Mouse (Mus musculus): ENCODE measurements around the gene Trappc6a. TPM values are rescaled to one million over a fixed set of nuclear protein-coding genes. Genes with fewer than 3 reads are reported as not detected.

The Trappc6a gene
- polyA plus RNA-seq, 1 experiment from 2014 or later = 67.8 TPM

Other genes starting within 250 kb of the Trappc6a start
- gene Vasp, start 236.6 kb upstream of the Trappc6a start, polyA plus RNA-seq (2015; fragmentation: Nextera tagmentation; extraction: Ambion mirVana) = 68.9 and 69.0 TPM in 2 replicates
- not detected in 2 replicates for gene Ppm1n, start 228.3 kb upstream of the Trappc6a start, polyA plus RNA-seq (2015; fragmentation: Nextera tagmentation; extraction: Ambion mirVana)
- 20.2 and 20.9 TPM in 2 replicates for gene Rtn2, start 225.8 kb upstream of the Trappc6a start, polyA plus RNA-seq (2015; fragmentation: Nextera tagmentation; extraction: Ambion mirVana)
- gene Fosb, start 198.3 kb upstream of the Trappc6a start, polyA plus RNA-seq (2015; fragmentation: Nextera tagmentation; extraction: Ambion mirVana) = 0.23 and 0.27 TPM in 2 replicates
- 89.1 and 96.4 TPM in 2 replicates for gene Ercc1, start 163.6 kb upstream of the Trappc6a start, polyA plus RNA-seq (2015; fragmentation: Nextera tagmentation; extraction: Ambion mirVana)
- gene Cd3eap, start 148.9 kb upstream of the Trappc6a start, polyA plus RNA-seq (2015; fragmentation: Nextera tagmentation; extraction: Ambion mirVana) = 29.9 and 31.8 TPM in 2 replicates
- 9.0 and 9.6 TPM in 2 replicates for gene Ppp1r13l, start 148.6 kb upstream of the Trappc6a start, polyA plus RNA-seq (2015; fragmentation: Nextera tagmentation; extraction: Ambion mirVana)
- 18.2 and 18.3 TPM in 2 replicates for gene Ercc2, start 126.4 kb upstream of the Trappc6a start, polyA plus RNA-seq (2015; fragmentation: Nextera tagmentation; extraction: Ambion mirVana)
- gene Klc3, start 104.3 kb upstream of the Trappc6a start, polyA plus RNA-seq (2015; fragmentation: Nextera tagmentation; extraction: Ambion mirVana) = 8.3 and 8.6 TPM in 2 replicates
- gene Ckm, start 103.6 kb upstream of the Trappc6a start, polyA plus RNA-seq (2015; fragmentation: Nextera tagmentation; extraction: Ambion mirVana) = 3.2 and 4.7 TPM in 2 replicates
- gene Mark4, start 49.6 kb upstream of the Trappc6a start, polyA plus RNA-seq (2015; fragmentation: Nextera tagmentation; extraction: Ambion mirVana) = 9.8 and 10.3 TPM in 2 replicates
- gene Exoc3l2, start 45.1 kb upstream of the Trappc6a start, polyA plus RNA-seq (2015; fragmentation: Nextera tagmentation; extraction: Ambion mirVana) = 1.1 and 1.3 TPM in 2 replicates
- gene Bloc1s3, start within 50 bp of the Trappc6a start, polyA plus RNA-seq (2015; fragmentation: Nextera tagmentation; extraction: Ambion mirVana) = 2.5 TPM in 2 replicates
- gene Nkpd1, start 9.4 kb downstream of the Trappc6a start, polyA plus RNA-seq (2015; fragmentation: Nextera tagmentation; extraction: Ambion mirVana) = 0.10 and 0.11 TPM in 2 replicates
- gene Ppp1r37, start 54.7 kb downstream of the Trappc6a start, polyA plus RNA-seq (2015; fragmentation: Nextera tagmentation; extraction: Ambion mirVana) = 22.4 and 26.2 TPM in 2 replicates
- gene Zfp296, start 68.9 kb downstream of the Trappc6a start, polyA plus RNA-seq (2015; fragmentation: Nextera tagmentation; extraction: Ambion mirVana) = 0.36 and 0.73 TPM in 2 replicates
- 167 and 179 TPM in 2 replicates for gene Gemin7, start 69.2 kb downstream of the Trappc6a start, polyA plus RNA-seq (2015; fragmentation: Nextera tagmentation; extraction: Ambion mirVana)
- gene Clasrp, start 96.1 kb downstream of the Trappc6a start, polyA plus RNA-seq (2015; fragmentation: Nextera tagmentation; extraction: Ambion mirVana) = 62.2 and 64.6 TPM in 2 replicates
- 9.1 and 9.6 TPM in 2 replicates for gene Relb, start 121.0 kb downstream of the Trappc6a start, polyA plus RNA-seq (2015; fragmentation: Nextera tagmentation; extraction: Ambion mirVana)
- 75.9 and 77.4 TPM in 2 replicates for gene Clptm1, start 156.6 kb downstream of the Trappc6a start, polyA plus RNA-seq (2015; fragmentation: Nextera tagmentation; extraction: Ambion mirVana)
- 1.1 and 1.7 TPM in 2 replicates for gene Apoc2, start 169.5 kb downstream of the Trappc6a start, polyA plus RNA-seq (2015; fragmentation: Nextera tagmentation; extraction: Ambion mirVana)
- 0.64 TPM in 1 of 2 replicates, not detected in the other for gene Gm44805, start 173.0 kb downstream of the Trappc6a start, polyA plus RNA-seq (2015; fragmentation: Nextera tagmentation; extraction: Ambion mirVana)
- gene Apoc4, start 173.1 kb downstream of the Trappc6a start, polyA plus RNA-seq (2015; fragmentation: Nextera tagmentation; extraction: Ambion mirVana) = not detected in 2 replicates
- gene Apoc1, start 184.3 kb downstream of the Trappc6a start, polyA plus RNA-seq (2015; fragmentation: Nextera tagmentation; extraction: Ambion mirVana) = 8.9 and 10.3 TPM in 2 replicates
- 236 and 241 TPM in 2 replicates for gene Apoe, start 190.8 kb downstream of the Trappc6a start, polyA plus RNA-seq (2015; fragmentation: Nextera tagmentation; extraction: Ambion mirVana)
- 126 and 133 TPM in 2 replicates for gene Tomm40, start 207.0 kb downstream of the Trappc6a start, polyA plus RNA-seq (2015; fragmentation: Nextera tagmentation; extraction: Ambion mirVana)
- gene Nectin2, start 242.1 kb downstream of the Trappc6a start, polyA plus RNA-seq (2015; fragmentation: Nextera tagmentation; extraction: Ambion mirVana) = 88.6 and 88.7 TPM in 2 replicates

Measured in limb, embryonic 13.5 days (tissue).